Mouse (Mus musculus) liver, postnatal 0 days (tissue): ENCODE data around the gene Ecsit.

ENCODE experiments used
- CTCF ChIP-seq: sonication (generic); IDR thresholded peaks from 2 replicates; pipeline ENCODE4 v1.5.1; 2016; ENCODE audit warnings: antibody characterized with exemption, low read depth
- EP300 ChIP-seq: IDR thresholded peaks from 2 replicates; pipeline ENCODE4 v1.6.1; 2016; ENCODE audit warnings: antibody characterized with exemption, low read depth, mild to moderate bottlenecking

- no peak for TF ChIP-seq CTCF
- TF ChIP-seq EP300: no peak
These were observed 4.7 kb upstream of the Ecsit start for GRCm38 (mm10) chr9:22089986-22090385.
